Mouse (Mus musculus) hindbrain, embryonic 14.5 days (tissue): Measurements from ENCODE around the gene Hils1. TPM values are rescaled to one million over a fixed set of nuclear protein-coding genes. Genes with fewer than 3 reads are reported as not detected.

Experiments
- ATAC-seq: fragments of 200-750 bp; cut with Nextera tagmentation; 2 replicates; pipeline ENCODE4 v1.8.0; 2017; ENCODE audit warnings: moderate number of reproducible peaks, mild to moderate bottlenecking, moderate TSS enrichment, moderate library complexity; ENCODE audit not compliant: low FRiP score
- DNase-seq: peaks from one replicate; pipeline ENCODE4 v3.0.0-alpha.2; 2015; ENCODE audit warnings: low spot score
- H3K27ac ChIP-seq: fragments of 300-500 bp; sonication (generic); 2 replicates; pipeline ENCODE4 v1.5.1; 2014; ENCODE audit warnings: mild to moderate bottlenecking, moderate library complexity
- H3K27me3 ChIP-seq: fragments of 300-500 bp; sonication (generic); 2 replicates; pipeline ENCODE4 v1.6.1; 2014; ENCODE audit warnings: mild to moderate bottlenecking, low read length, mixed read lengths; ENCODE audit not compliant: control insufficient read depth, insufficient read depth
- H3K36me3 ChIP-seq: fragments of 300-500 bp; sonication (generic); replicated peaks from 2 replicates; pipeline ENCODE4 v1.6.1; 2014; ENCODE audit not compliant: control insufficient read depth, insufficient read depth
- H3K4me1 ChIP-seq: fragments of 300-500 bp; sonication (generic); replicated peaks from 2 replicates; pipeline ENCODE4 v1.6.1; 2014; ENCODE audit warnings: antibody characterized with exemption, low read length, mixed read lengths; ENCODE audit not compliant: control insufficient read depth, insufficient read depth
- H3K4me2 ChIP-seq: fragments of 300-500 bp; sonication (generic); replicated peaks from 2 replicates; pipeline ENCODE4 v1.6.1; 2014; ENCODE audit warnings: mild to moderate bottlenecking, moderate library complexity
- H3K4me3 ChIP-seq: fragments of 300-500 bp; sonication (generic); replicated peaks from 2 replicates; pipeline ENCODE4 v1.5.1; 2014; ENCODE audit warnings: mild to moderate bottlenecking, low read length
- H3K9ac ChIP-seq: fragments of 300-500 bp; sonication (generic); 2 replicates; pipeline ENCODE4 v1.6.1; 2014
- H3K9me3 ChIP-seq: fragments of 300-500 bp; sonication (generic); 2 replicates; pipeline ENCODE4 v1.6.1; 2016; ENCODE audit warnings: low read length; ENCODE audit not compliant: control insufficient read depth
- WGBS: fragments of 180-500 bp; shearing (Covaris S2); extraction: QIAGEN DNeasy Blood & Tissue Kit; methylation state at CpG from one replicate; pipeline ENCODE4 v1.1.7; 2014; 5-methylcytosine and 5-hydroxymethylcytosine counted together
- polyA plus RNA-seq: library from polyadenylated mRNA; unstranded; fragments of >200 nt; fragmentation: Nextera tagmentation; extraction: Ambion mirVana; gene quantifications from 2 replicates; pipeline ENCODE4 v1.2.1, GENCODE M21; 2014

The Hils1 gene
- polyA plus RNA-seq, 1 experiment from 2014 or later, result not detected

- no peaks in the 10 kb centered on the region for H3K9me3 ChIP-seq
- no peak overlapping the region for H3K4me3 ChIP-seq
- WGBS, result 51% methylated on average over 13 of the region's 13 CpGs
- no peaks in the 10 kb centered on the region for H3K36me3 ChIP-seq
- H3K4me2 ChIP-seq, result no peak overlapping the region
- H3K9ac ChIP-seq, result no peak overlapping the region
- peaks cover 4% of the 10 kb centered on the region; the same call in 1 of the 2 replicates for H3K4me1 ChIP-seq
- H3K27me3 ChIP-seq, result peaks cover 20% of the 10 kb centered on the region
- no peak for ATAC-seq
- no peak for DNase-seq
- H3K27ac ChIP-seq, result no peak overlapping the region
These were observed 24.9 kb upstream of the Hils1 start for GRCm38 (mm10) chr11:94942282-94943023.

DNA sequence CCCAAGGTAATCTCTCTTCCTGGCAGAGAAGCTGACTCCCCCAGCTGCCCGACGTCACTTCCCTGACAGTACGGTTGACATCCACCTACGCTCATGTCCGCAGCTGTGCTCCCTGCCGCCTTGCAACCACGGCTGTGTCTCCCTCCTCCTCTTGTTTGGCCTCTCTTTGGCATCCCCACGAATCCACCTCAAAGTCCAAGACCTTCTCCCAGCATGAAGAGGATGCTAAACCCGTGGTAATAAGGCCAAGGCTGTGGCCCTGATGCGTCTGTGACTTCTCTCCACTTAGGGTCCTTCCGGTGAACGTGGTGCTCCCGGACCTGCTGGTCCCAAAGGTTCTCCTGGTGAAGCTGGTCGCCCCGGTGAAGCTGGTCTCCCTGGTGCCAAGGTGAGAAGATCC is 24.3 kb upstream of the Hils1 start:
- Histone ChIP-seq H3K36me3 (no peaks in the 10 kb centered on the region), H3K9me3 (no peaks in the 10 kb centered on the region), H3K4me3 (no peak overlapping the region), H3K4me1 (no peaks in the 10 kb centered on the region), H3K27me3 (peaks cover 14% of the 10 kb centered on the region), H3K4me2 (no peak overlapping the region), H3K9ac (no peak overlapping the region), H3K27ac (no peak overlapping the region)
- 84% methylated on average over 15 of the region's 15 CpGs for WGBS
- ATAC-seq, result no peak
- no peak for DNase-seq

DNA sequence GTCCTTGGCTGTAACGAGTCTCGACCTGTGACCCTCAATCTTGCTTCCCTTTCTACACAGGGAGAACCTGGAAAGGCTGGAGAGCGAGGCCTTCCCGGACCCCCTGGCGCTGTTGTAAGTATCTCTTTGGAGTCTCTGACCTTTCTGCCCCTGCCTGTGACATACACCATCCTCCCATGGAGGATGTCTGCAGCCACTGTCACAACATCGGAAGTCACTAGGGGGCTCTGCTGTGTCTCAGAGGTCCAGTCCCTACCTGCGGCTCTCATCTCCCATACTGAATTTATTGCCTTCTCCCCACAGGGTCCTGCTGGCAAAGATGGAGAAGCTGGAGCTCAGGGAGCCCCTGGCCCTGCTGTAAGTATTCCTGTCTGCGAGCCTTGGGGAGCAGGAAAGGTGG is 23.1 kb upstream of the Hils1 start:
- 22% methylated on average over 8 of the region's 8 CpGs for WGBS
- Histone ChIP-seq H3K4me1 (no peaks in the 10 kb centered on the region), H3K36me3 (no peaks in the 10 kb centered on the region), H3K4me3 (no peak overlapping the region), H3K27me3 (0 out of 2 replicates have a peak, but pooled peaks cover 2% of the 10 kb centered on the region), H3K4me2 (no peak overlapping the region), H3K9me3 (no peaks in the 10 kb centered on the region), H3K27ac (no peak overlapping the region), H3K9ac (no peak overlapping the region)
- no peak for DNase-seq
- ATAC-seq, result no peak

DNA sequence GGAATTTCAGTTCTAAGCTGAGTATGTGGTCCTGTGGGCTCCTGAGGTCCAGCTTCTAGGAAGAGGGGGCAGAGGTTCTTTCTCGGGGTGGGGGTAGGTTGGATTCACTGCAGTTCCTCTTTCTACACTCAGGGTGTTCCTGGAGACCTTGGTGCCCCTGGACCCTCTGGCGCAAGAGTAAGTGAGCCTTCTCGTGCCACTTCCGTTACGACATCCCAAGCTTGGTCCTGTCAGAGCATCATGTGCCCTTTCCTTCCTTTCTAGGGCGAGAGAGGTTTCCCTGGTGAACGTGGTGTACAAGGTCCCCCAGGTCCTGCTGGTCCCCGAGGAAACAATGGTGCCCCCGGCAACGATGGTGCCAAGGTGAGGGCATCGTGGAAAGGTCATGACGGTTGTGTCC is 22.2 kb upstream of the Hils1 start:
- DNase-seq (no peak), ATAC-seq (no peak)
- no peak overlapping the region for H3K9ac ChIP-seq
- H3K9me3 ChIP-seq, result no peaks in the 10 kb centered on the region
- H3K36me3 ChIP-seq, result no peaks in the 10 kb centered on the region
- no peak overlapping the region for H3K27ac ChIP-seq
- no peak overlapping the region for H3K4me3 ChIP-seq
- WGBS, result 89% methylated on average over 12 of the region's 12 CpGs
- no peak overlapping the region for H3K4me2 ChIP-seq
- H3K4me1 ChIP-seq, result no peaks in the 10 kb centered on the region
- H3K27me3 ChIP-seq, result no peaks in the 10 kb centered on the region

DNA sequence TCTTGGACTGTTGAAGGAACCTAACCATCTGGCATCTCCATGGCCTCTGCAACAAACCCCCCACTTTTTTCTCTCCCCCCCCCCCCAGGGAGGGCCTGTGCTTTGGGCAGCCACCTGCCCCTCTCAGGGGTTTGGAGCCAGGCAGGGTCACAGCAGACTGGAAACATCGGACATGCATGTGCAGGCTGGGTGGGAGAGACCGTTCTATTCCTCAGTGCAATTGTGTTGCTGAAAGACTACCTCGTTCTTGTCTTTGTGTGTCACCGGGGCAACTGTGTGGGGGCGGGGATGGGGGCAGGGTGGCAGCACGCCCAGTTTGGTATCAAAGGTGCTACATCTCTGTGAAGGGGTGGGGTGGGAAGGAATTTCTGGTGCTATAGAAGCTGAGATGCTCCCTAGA is 15.2 kb upstream of the Hils1 start:
- peaks cover 6% of the 10 kb centered on the region for H3K4me1 ChIP-seq
- DNase-seq (no peak), ATAC-seq (no peak; the same call in 1 of the 2 replicates)
- no peaks in the 10 kb centered on the region for H3K9me3 ChIP-seq
- H3K4me3 ChIP-seq, result no peak overlapping the region
- 3% methylated on average over 6 of the region's 6 CpGs for WGBS
- H3K36me3 ChIP-seq, result no peaks in the 10 kb centered on the region
- no peak overlapping the region for H3K4me2 ChIP-seq
- H3K9ac ChIP-seq, result no peak overlapping the region
- 0 out of 2 replicates have a peak overlapping the region, but pooled peaks have one; percentile 49 for H3K27ac ChIP-seq
- no peaks in the 10 kb centered on the region for H3K27me3 ChIP-seq

DNA sequence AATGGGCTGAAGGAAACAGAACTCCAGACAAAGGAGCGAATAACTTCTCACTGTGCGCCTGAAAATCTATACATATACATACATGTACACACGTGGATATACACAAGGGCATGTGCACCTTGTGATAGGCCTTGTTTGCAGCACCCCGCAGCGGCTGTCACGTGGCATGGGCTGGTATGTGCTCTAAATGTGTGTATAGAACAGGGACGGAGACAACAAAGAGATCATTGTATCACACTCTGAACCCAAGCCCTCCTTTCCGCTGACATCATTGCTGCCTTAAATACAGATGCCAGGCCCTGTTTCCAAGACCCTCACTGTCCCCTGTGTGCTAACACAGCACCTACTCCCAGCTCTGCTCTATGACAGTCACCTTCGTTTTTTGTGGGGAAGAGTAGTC is 12.3 kb upstream of the Hils1 start:
- Histone ChIP-seq H3K27ac (no peak overlapping the region), H3K36me3 (no peaks in the 10 kb centered on the region), H3K27me3 (no peaks in the 10 kb centered on the region), H3K4me2 (no peak overlapping the region), H3K4me1 (peaks cover 6% of the 10 kb centered on the region), H3K9me3 (no peaks in the 10 kb centered on the region), H3K9ac (no peak overlapping the region), H3K4me3 (no peak overlapping the region)
- 69% methylated on average over 9 of the region's 9 CpGs for WGBS
- ATAC-seq, result no peak
- no peak for DNase-seq

DNA sequence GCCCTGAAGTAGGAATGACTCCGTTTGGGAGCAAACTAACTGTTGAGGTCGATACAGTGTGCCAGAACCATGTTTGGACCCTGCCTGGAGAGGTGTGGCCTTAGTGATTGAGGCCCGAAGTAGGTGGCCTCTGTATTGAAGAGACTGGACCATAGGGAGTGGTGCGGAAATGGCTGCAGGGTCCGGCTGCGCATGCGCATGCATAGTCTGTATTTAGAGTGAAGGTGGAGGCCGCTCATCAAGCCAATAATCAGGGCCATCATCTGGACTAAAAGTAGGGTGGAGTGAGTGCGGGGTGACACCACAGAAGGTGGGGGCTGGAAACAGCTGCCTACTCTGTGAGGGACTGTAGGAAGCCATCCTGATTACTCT is 9.7 kb upstream of the Hils1 start:
- no peak for DNase-seq
- ATAC-seq, result no peak
- no peak overlapping the region for H3K27ac ChIP-seq
- H3K9ac ChIP-seq, result no peak overlapping the region
- no peak overlapping the region for H3K4me3 ChIP-seq
- H3K4me1 ChIP-seq, result no peaks in the 10 kb centered on the region; the same call in 1 of the 2 replicates
- 84% methylated on average over 9 of the region's 9 CpGs for WGBS
- no peak overlapping the region for H3K4me2 ChIP-seq
- H3K27me3 ChIP-seq, result no peaks in the 10 kb centered on the region
- H3K9me3 ChIP-seq, result no peaks in the 10 kb centered on the region
- H3K36me3 ChIP-seq, result no peaks in the 10 kb centered on the region

DNA sequence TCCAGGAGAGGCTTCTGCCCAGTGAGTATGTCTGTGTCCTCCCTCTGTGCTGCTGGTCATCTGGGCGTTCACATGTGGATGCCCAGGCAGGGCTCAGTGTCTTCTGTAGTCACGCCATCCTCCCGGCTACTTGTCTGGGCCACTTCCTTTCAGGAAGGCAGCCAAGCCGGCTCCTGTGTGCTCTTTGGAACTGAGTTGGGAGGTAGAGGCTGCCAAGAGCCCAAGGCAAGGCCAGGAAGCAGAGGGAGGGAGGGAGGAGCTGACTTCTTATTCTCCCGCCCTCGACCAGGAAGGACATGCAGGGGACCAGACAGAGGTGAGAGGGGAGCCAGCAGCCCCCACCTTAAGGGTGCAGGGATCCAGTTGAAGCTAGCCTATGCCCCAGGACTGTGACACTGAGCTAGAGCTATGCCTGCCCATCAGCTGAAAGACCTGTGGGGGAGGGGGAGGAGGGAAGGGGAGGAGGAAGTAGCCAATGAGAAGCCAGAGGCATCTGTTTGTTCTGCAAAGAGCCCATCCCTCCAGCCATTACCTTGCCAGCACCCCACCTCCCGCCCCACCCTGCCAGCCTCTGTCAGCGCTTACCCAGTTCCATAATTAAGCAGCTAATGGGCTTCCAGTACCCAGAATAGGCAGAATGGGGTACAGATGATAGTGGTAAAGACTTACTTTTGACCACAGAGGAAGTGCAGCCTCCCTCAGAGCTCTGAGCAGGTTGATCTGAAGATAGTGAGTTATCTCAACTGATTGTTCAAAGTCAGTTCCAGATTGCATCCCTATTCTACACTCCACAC is 9.1 kb upstream of the Hils1 start:
- DNase-seq (no peak), ATAC-seq (peak; percentile 55; the same call in 1 of the 2 replicates)
- WGBS, result 24% methylated on average over 8 of the region's 8 CpGs
- no peaks in the 10 kb centered on the region for H3K27me3 ChIP-seq
- H3K4me3 ChIP-seq, result no peak overlapping the region
- H3K9me3 ChIP-seq, result no peaks in the 10 kb centered on the region
- no peak overlapping the region for H3K9ac ChIP-seq
- H3K36me3 ChIP-seq, result no peaks in the 10 kb centered on the region
- H3K4me2 ChIP-seq, result no peak overlapping the region; the same call in 1 of the 2 replicates
- no peaks in the 10 kb centered on the region; the same call in 1 of the 2 replicates for H3K4me1 ChIP-seq
- no peak overlapping the region for H3K27ac ChIP-seq

GRCm38 (mm10) chr11:94962534-94963101 is 4.8 kb upstream of the Hils1 start:
- Histone ChIP-seq H3K4me3 (no peak overlapping the region), H3K4me1 (no peaks in the 10 kb centered on the region; the same call in 1 of the 2 replicates), H3K27me3 (no peaks in the 10 kb centered on the region), H3K9ac (no peak overlapping the region), H3K9me3 (no peaks in the 10 kb centered on the region), H3K36me3 (no peaks in the 10 kb centered on the region), H3K4me2 (no peak overlapping the region), H3K27ac (no peak overlapping the region)
- DNase-seq (no peak), ATAC-seq (no peak)
- 72% methylated on average over 5 of the region's 5 CpGs for WGBS
